Mouse (Mus musculus) CH12.LX (cell line): ENCODE measurements around the gene Tpra1. TPM values are rescaled to one million over a fixed set of nuclear protein-coding genes. Genes with fewer than 3 reads are reported as not detected.
A peak's percentile ranks its signal among the peaks of the same experiment; 100 is the strongest.

Experiments used
- DNase-seq: peaks from one replicate; pipeline ENCODE4 v3.0.0-alpha.2; 2013; ENCODE audit errors: extremely low read depth
- H3K27ac ChIP-seq: 2 replicates; pipeline ENCODE4 v1.5.1; 2012; ENCODE audit warnings: low read depth, mild to moderate bottlenecking, control low read depth, moderate library complexity; ENCODE audit not compliant: insufficient read depth
- H3K27me3 ChIP-seq: replicated peaks from 2 replicates; pipeline ENCODE3; 2012; ENCODE audit warnings: inconsistent platforms
- H3K36me3 ChIP-seq, 2 experiments: replicated peaks in 1 of 2; 2 replicates each; pipeline versions ENCODE3 to v1.6.1; 2012; ENCODE audit warnings: inconsistent platforms in 1 of 2, low read length in 1 of 2, mild to moderate bottlenecking in 1 of 2, mixed read lengths in 1 of 2, moderate library complexity in 1 of 2; ENCODE audit not compliant: control insufficient read depth in 1 of 2, insufficient read depth in 1 of 2
- H3K4me1 ChIP-seq, 2 experiments: 2 replicates each; pipeline ENCODE4 v1.6.1; 2012; ENCODE audit warnings: inconsistent platforms in 1 of 2, moderate library complexity in 1 of 2; ENCODE audit not compliant: insufficient read depth in 2 of 2, control insufficient read depth in 1 of 2
- H3K4me2 ChIP-seq: 2 replicates; pipeline ENCODE4 v1.6.1; 2012; ENCODE audit warnings: low read depth, mild to moderate bottlenecking, control low read depth; ENCODE audit not compliant: poor library complexity, insufficient read depth, severe bottlenecking
- H3K4me3 ChIP-seq, 3 experiments: fragments of 150-350 bp in 1 of 3; sonication (generic) in 1 of 3; replicated peaks in 1 of 3; 2 replicates each; pipeline versions ENCODE3 to v1.5.1; 2011 to 2012; ENCODE audit warnings: low read depth in 2 of 3, low read length in 2 of 3, mild to moderate bottlenecking in 2 of 3, moderate library complexity in 2 of 3, control low read depth in 1 of 3, improper control_type of control experiment in 1 of 3, inconsistent platforms in 1 of 3, mixed read lengths in 1 of 3; ENCODE audit not compliant: poor library complexity in 1 of 3
- H3K79me2 ChIP-seq: replicated peaks from 2 replicates; pipeline ENCODE4 v1.6.1; 2012; ENCODE audit warnings: mild to moderate bottlenecking, moderate library complexity; ENCODE audit not compliant: control insufficient read depth, poor library complexity, insufficient read depth, severe bottlenecking; ENCODE audit errors: extremely low read depth
- H3K9ac ChIP-seq: 2 replicates; pipeline ENCODE4 v1.6.1; 2012; ENCODE audit warnings: low read depth, mild to moderate bottlenecking, control low read depth, moderate library complexity; ENCODE audit not compliant: insufficient read depth
- H3K9me3 ChIP-seq: replicated peaks from 2 replicates; pipeline ENCODE3; 2012; ENCODE audit warnings: low read length, inconsistent platforms, mixed read lengths
- BHLHE40 ChIP-seq: IDR thresholded peaks from 2 replicates; pipeline ENCODE4 v1.6.1; 2011; ENCODE audit warnings: mild to moderate bottlenecking, low read depth, low read length, improper control_type of control experiment
- CHD1 ChIP-seq: IDR thresholded peaks from 2 replicates; pipeline ENCODE4 v1.6.1; 2012; ENCODE audit warnings: low read depth, low read length, improper control_type of control experiment, inconsistent platforms
- CTCF ChIP-seq, 2 experiments: IDR thresholded peaks in 1 of 2; conservative IDR thresholded peaks in 1 of 2; 2 replicates each; pipeline ENCODE4 v1.5.1; 2011 to 2012; ENCODE audit warnings: low read depth in 2 of 2, low read length in 2 of 2, improper control_type of control experiment in 1 of 2, inconsistent platforms in 1 of 2, mild to moderate bottlenecking in 1 of 2, moderate library complexity in 1 of 2
- E2F4 ChIP-seq: IDR thresholded peaks from 2 replicates; pipeline ENCODE4 v1.6.1; 2011; ENCODE audit warnings: low read depth, low read length, improper control_type of control experiment; ENCODE audit not compliant: insufficient replicate concordance
- ELF1 ChIP-seq: IDR thresholded peaks from 2 replicates; pipeline ENCODE4 v1.6.1; 2014; ENCODE audit warnings: low read depth, mild to moderate bottlenecking, inconsistent platforms, low read length, improper control_type of control experiment
- EP300 ChIP-seq: IDR thresholded peaks from 2 replicates; pipeline ENCODE4 v1.6.1; 2011; ENCODE audit warnings: low read length, improper control_type of control experiment
- ETS1 ChIP-seq: conservative IDR thresholded peaks from 2 replicates; pipeline ENCODE4 v1.6.1; 2012; ENCODE audit warnings: low read depth, mild to moderate bottlenecking, inconsistent platforms, low read length, improper control_type of control experiment, moderate library complexity
- GABPA ChIP-seq: IDR thresholded peaks from 2 replicates; pipeline ENCODE4 v1.6.1; 2012; ENCODE audit warnings: low read depth, low read length, improper control_type of control experiment, inconsistent platforms; ENCODE audit not compliant: insufficient replicate concordance
- IRF4 ChIP-seq: IDR thresholded peaks from 2 replicates; pipeline ENCODE4 v1.6.1; 2014; ENCODE audit warnings: low read depth, mild to moderate bottlenecking, inconsistent platforms, low read length, improper control_type of control experiment
- JUN ChIP-seq: IDR thresholded peaks from 2 replicates; pipeline ENCODE4 v1.6.1; 2011; ENCODE audit warnings: low read depth, mild to moderate bottlenecking, low read length, improper control_type of control experiment, moderate library complexity; ENCODE audit not compliant: insufficient read depth
- JUND ChIP-seq: conservative IDR thresholded peaks from 2 replicates; pipeline ENCODE4 v1.6.1; 2011; ENCODE audit warnings: low read depth, low read length, improper control_type of control experiment
- KAT2A ChIP-seq: IDR thresholded peaks from 2 replicates; pipeline ENCODE4 v1.6.1; 2012; ENCODE audit warnings: low read length, improper control_type of control experiment, inconsistent platforms; ENCODE audit not compliant: insufficient replicate concordance
- MAX ChIP-seq: IDR thresholded peaks from 2 replicates; pipeline ENCODE4 v1.6.1; 2011; ENCODE audit warnings: low read length, improper control_type of control experiment
- MAZ ChIP-seq: IDR thresholded peaks from 2 replicates; pipeline ENCODE4 v1.6.1; 2012; ENCODE audit warnings: low read depth, mild to moderate bottlenecking, inconsistent platforms, low read length, improper control_type of control experiment, moderate library complexity
- MEF2A ChIP-seq: IDR thresholded peaks from 2 replicates; pipeline ENCODE4 v1.6.1; 2014; ENCODE audit warnings: low read depth, mild to moderate bottlenecking, inconsistent platforms, low read length, improper control_type of control experiment, borderline replicate concordance
- MXI1 ChIP-seq: IDR thresholded peaks from 2 replicates; pipeline ENCODE4 v1.6.1; 2011; ENCODE audit warnings: mild to moderate bottlenecking, low read depth, low read length, improper control_type of control experiment
- MYC ChIP-seq: IDR thresholded peaks from 2 replicates; pipeline ENCODE4 v1.6.1; 2011; ENCODE audit warnings: low read depth, mild to moderate bottlenecking, improper control_type of control experiment, low read length
- NELFE ChIP-seq: IDR thresholded peaks from 2 replicates; pipeline ENCODE4 v1.6.1; 2011; ENCODE audit warnings: low read depth, low read length, improper control_type of control experiment
- NRF1 ChIP-seq: IDR thresholded peaks from 2 replicates; pipeline ENCODE4 v1.6.1; 2014; ENCODE audit warnings: low read depth, mild to moderate bottlenecking, inconsistent platforms, low read length, improper control_type of control experiment, moderate library complexity
- PAX5 ChIP-seq: IDR thresholded peaks from 2 replicates; pipeline ENCODE4 v1.6.1; 2012; ENCODE audit warnings: low read length, inconsistent platforms, mixed read lengths
- POLR2A ChIP-seq: IDR thresholded peaks from 2 replicates; pipeline ENCODE4 v1.6.1; 2011; ENCODE audit warnings: low read depth, mild to moderate bottlenecking, improper control_type of control experiment, low read length
- POLR2AphosphoS2 ChIP-seq: IDR thresholded peaks from 2 replicates; pipeline ENCODE4 v1.6.1; 2011; ENCODE audit warnings: low read depth, low read length, improper control_type of control experiment
- RAD21 ChIP-seq: IDR thresholded peaks from 2 replicates; pipeline ENCODE4 v1.6.1; 2011; ENCODE audit warnings: low read depth, mild to moderate bottlenecking, low read length, improper control_type of control experiment, moderate library complexity
- RCOR1 ChIP-seq: conservative IDR thresholded peaks from 2 replicates; pipeline ENCODE4 v1.6.1; 2012; ENCODE audit warnings: low read depth, mild to moderate bottlenecking, inconsistent platforms, low read length, improper control_type of control experiment
- SIN3A ChIP-seq: IDR thresholded peaks from 2 replicates; pipeline ENCODE4 v1.6.1; 2012; ENCODE audit warnings: low read length, improper control_type of control experiment, inconsistent platforms
- SMC3 ChIP-seq: IDR thresholded peaks from 2 replicates; pipeline ENCODE4 v1.6.1; 2011; ENCODE audit warnings: low read depth, low read length, improper control_type of control experiment
- TBP ChIP-seq: conservative IDR thresholded peaks from 2 replicates; pipeline ENCODE4 v1.6.1; 2011; ENCODE audit warnings: low read depth, low read length, improper control_type of control experiment
- TCF12 ChIP-seq: IDR thresholded peaks from 2 replicates; pipeline ENCODE4 v1.6.1; 2014; ENCODE audit warnings: low read depth, mild to moderate bottlenecking, inconsistent platforms, low read length, improper control_type of control experiment
- UBTF ChIP-seq: IDR thresholded peaks from 2 replicates; pipeline ENCODE4 v1.6.1; 2012; ENCODE audit warnings: low read depth, mild to moderate bottlenecking, inconsistent platforms, low read length, improper control_type of control experiment, moderate library complexity
- USF1 ChIP-seq: IDR thresholded peaks from 2 replicates; pipeline ENCODE4 v1.6.1; 2014; ENCODE audit warnings: low read depth, mild to moderate bottlenecking, inconsistent platforms, low read length, improper control_type of control experiment
- USF2 ChIP-seq: conservative IDR thresholded peaks from 2 replicates; pipeline ENCODE4 v1.6.1; 2011; ENCODE audit warnings: low read depth, low read length, improper control_type of control experiment
- ZC3H11A ChIP-seq: IDR thresholded peaks from 2 replicates; pipeline ENCODE4 v1.6.1; 2012; ENCODE audit warnings: low read depth, mild to moderate bottlenecking, inconsistent platforms, low read length, improper control_type of control experiment
- ZKSCAN1 ChIP-seq: IDR thresholded peaks from 2 replicates; pipeline ENCODE4 v1.6.1; 2012; ENCODE audit warnings: low read depth, inconsistent platforms, low read length, improper control_type of control experiment, borderline replicate concordance
- ZNF384 ChIP-seq: IDR thresholded peaks from 2 replicates; pipeline ENCODE4 v1.6.1; 2012; ENCODE audit warnings: low read depth, low read length, improper control_type of control experiment, inconsistent platforms
- dilution Hi-C: fragments of 300-500 bp; cut with MboI; formaldehyde crosslinking; loops from 2 replicates; pipeline ENCODE4 v1.14.3; 2020; ENCODE audit warnings: low sequenced_read_pairs; ENCODE audit not compliant: extremely low pct_unique_long_range_greater_than_20kb, extremely low pct_ligation_motif_present
- in situ Hi-C: fragments of 300-500 bp; cut with MboI; formaldehyde crosslinking; loops from 3 replicates; pipeline ENCODE4 v1.14.3; 2019; ENCODE audit warnings: low sequenced_read_pairs, low pct_ligation_motif_present, low pct_unique_long_range_greater_than_20kb, mixed read lengths
- polyA plus RNA-seq: library from polyadenylated mRNA; unstranded; fragments of >175 nt; gene quantifications from 2 replicates; pipeline ENCODE4 v1.2.1, GENCODE M21; 2012; ENCODE audit warnings: low read depth; ENCODE audit not compliant: insufficient read length
- total RNA-seq, 2 experiments: library from RNA; depleted of rRNA; stranded (reverse); fragments of 300-350 nt in 1 of 2; fragments of >200 nt in 1 of 2; gene quantifications; 2 replicates each; pipeline ENCODE4 v1.2.3; 2012 to 2014

The Tpra1 gene
- total and polyA plus RNA-seq, 3 experiments, result 9.3 to 16.0 (median 15.6) TPM

DNA sequence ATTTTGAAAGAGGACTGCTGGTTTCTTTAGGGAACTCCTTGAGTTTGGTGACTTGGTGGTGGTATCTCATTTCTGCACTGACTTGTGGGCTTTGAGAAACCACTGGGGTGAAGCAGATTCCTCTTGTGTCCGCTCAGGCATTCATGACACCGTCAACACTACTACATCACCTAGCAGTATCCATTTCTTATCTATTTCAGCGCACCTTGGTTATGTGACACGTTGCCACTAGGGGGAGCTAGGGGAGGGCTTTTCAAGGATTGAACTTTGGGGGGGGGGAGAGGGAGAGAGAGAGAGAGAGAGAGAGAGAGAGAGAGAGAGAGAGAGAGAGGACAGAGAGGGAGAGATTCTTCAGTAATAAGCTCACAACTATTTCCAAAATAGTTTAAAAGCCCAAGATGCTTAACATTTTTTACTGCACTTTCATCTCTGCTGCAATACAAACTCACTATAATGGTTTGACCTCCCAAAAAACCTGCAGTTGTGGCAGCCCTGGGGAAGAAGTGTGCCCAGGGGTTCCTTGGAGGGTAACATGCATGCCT lies 33.8 kb downstream of the Tpra1 start (continued):
- TF ChIP-seq TBP, result no peak
- no peak for TF ChIP-seq MAX
- no peak for TF ChIP-seq ZNF384
- TF ChIP-seq PAX5, result no peak
- no peak; the same call in 1 of the 2 replicates for TF ChIP-seq JUND
- no peak for TF ChIP-seq UBTF
- peak; percentile 7; the same call in 1 of the 2 replicates for TF ChIP-seq NRF1
- no peak for TF ChIP-seq POLR2AphosphoS2
- no peak for TF ChIP-seq POLR2A

DNA sequence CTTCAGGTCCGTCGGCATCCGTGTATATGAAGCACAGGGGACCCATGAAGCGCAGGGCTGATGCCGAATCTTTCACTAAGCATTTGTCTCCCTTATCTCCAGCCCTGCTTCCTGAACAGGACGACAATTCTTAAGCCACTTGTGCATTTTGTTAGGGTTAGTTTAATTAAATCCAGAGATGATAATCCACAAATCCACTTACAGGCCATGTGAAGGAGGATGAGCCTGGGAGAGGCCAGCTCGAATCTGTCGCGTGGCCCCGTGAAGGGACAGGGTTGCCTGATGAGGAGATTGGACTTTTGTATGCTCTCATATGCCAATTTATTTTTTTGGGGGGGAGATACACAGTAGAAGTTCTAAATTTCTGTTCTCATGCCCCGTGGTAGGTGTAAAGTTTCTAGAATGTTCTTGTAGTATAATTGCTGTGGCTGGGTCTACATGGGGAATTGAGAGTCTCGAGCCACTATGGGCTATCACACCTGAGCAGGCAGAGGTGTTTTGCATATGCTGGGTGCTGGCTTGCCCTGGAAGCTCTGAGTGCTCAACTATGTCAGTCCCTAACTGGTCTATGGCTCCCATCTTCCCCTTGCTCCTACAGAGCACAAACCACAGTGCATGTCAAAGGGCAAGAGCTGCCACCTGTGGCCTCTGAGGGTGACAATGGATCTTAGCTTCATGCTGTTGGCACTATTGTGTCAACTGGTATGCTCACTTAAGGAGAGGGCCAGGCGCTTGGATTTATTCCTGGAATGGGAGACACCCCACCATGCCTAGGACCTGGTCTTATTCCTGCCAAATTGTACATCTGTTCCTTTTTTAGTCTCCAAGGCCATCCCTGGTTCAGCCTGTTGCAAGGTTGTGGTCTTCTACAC lies 34.5 kb downstream of the Tpra1 start:
- dilution Hi-C loops, result no loop called here
- DNase-seq, result peak; percentile 76
- H3K4me3 ChIP-seq, result no peak overlapping the region
- TF ChIP-seq RAD21 (no peak; the same call in none of the 2 replicates), POLR2A (no peak), SMC3 (peak; percentile 5; the same call in 1 of the 2 replicates), E2F4 (no peak), NELFE (no peak), ETS1 (peak; percentile 76), TCF12 (peak; percentile 66; the same call in 1 of the 2 replicates), JUND (no peak), CTCF (conservative IDR thresholded peaks at IDR 0.05 in 1 of 2, IDR thresholded peaks at IDR 0.05 in 1 of 2; ENCODE audit: low read depth in 2 of 2, low read length in 2 of 2) (no peak), UBTF (no peak), RCOR1 (no peak), PAX5 (no peak), SIN3A (peak; percentile 50; the same call in 1 of the 2 replicates), CHD1 (no peak), BHLHE40 (peak; percentile 84), IRF4 (peak; percentile 74), MYC (no peak), MEF2A (no peak), EP300 (peak; percentile 55; the same call in 1 of the 2 replicates), GABPA (no peak), KAT2A (no peak), JUN (no peak), TBP (0 out of 2 replicates have a peak, but pooled peaks have one; percentile 9), USF2 (no peak), USF1 (no peak), ZC3H11A (no peak), POLR2AphosphoS2 (no peak), MXI1 (no peak), ELF1 (0 out of 2 replicates have a peak, but pooled peaks have one; percentile 25), ZKSCAN1 (no peak), MAZ (no peak), ZNF384 (no peak)

More for the DNA sequence above, 34.5 kb downstream of the Tpra1 start:
- Histone ChIP-seq H3K27me3 (no peaks in the 10 kb centered on the region), H3K9me3 (no peaks in the 10 kb centered on the region), H3K36me3 (no peaks in the 10 kb centered on the region), H3K79me2 (no peaks in the 10 kb centered on the region), H3K4me2 (no peak overlapping the region; the same call in 1 of the 2 replicates), H3K4me1 (peaks cover 65 to 82% of the 10 kb centered on the region in 2 experiments), H3K9ac (no peak overlapping the region), H3K27ac (peak overlapping the region; percentile 8; the same call in 1 of the 2 replicates)
- in situ Hi-C loops, result loop anchor here (10.0 kb wide), 3 partner anchors 68 to 698 kb away; no protein-coding TSS in a partner anchor
